Mouse (Mus musculus) frontal cortex, postnatal 10 days (tissue): ENCODE data around the gene Gnat3.

Source experiments
- DNase-seq, 2 experiments: peaks; one replicate each; pipeline ENCODE4 v3.0.0; 2022; ENCODE audit warnings: low spot score in 2 of 2, mixed read lengths in 1 of 2

Gene Gnat3

DNA sequence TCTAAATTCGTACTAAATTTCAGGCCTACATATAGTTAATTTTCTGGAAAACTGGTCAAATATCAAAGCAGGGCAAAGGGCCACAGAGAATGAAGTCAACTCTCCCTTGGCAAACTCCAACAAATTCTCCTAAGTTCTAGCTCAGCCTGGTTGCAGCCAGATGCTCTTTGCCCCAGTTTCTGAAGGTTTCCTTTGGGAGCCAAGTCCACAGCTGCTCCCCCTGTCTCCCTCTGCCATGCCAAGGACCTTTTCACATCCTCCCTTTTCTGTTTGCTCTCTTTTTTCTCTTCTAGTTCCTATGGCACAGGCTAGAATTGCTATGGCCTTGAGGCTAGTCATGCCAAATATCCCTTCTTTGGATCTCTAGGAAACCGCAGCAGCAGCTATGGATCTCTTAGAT is 43.8 kb downstream of the Gnat3 start:
- no peak for DNase-seq

DNA sequence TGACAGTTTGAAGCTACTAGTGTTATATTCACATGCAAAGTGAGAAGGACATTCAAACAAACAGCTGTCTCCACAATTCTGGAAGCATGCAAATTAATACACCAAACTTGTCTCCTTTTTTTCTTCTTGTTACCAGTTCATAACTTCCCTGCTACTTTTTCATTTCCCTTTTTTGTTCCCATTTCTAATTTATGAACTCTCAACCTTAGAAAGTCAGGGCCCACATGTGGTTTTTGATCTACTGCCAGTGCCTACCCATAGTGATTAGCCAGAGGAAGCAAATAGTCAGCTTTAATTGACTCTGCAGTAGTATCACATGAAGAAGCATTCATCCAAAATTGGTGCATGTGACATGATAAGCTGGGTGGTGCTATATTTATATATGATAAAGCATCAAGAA is 44.7 kb downstream of the Gnat3 start:
- no peak for DNase-seq

DNA sequence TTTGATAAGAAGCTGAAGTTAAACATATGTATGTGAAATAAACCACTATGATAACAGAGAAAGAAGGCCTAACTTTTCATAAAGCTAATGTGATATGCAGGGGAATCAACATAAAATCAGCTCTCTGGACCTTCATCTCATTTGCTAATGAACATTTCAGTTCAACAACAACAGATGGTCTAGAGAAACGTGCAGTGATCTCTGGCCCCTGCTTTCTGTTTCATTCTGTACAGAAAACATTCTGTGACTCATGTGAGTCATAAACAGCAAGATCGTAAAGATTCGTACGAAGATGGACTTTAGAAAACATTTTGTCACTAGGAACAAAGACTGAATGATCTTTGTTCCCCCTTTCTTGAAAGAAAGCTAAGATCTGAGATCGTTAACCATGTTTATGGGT is 48.0 kb downstream of the Gnat3 start:
- DNase-seq: no peak

DNA sequence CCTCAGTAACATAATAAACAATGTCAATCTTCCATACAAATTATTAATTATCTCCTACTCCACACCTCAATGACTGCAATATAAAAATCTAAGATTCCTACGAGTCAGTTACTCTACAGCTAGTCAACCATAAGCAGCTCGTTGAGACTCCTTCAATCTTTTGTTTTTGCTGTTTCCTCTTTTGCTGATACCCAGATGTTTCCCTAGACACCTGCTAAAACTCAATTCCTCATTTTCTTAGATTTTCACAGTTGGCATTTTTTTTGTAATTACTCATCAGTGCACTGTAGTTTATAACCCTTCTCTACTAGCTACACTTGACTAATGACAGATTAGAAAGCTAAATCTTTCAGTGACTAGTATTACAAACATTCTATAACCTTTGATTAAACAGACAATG is 50.8 kb downstream of the Gnat3 start:
- no peak for DNase-seq

DNA sequence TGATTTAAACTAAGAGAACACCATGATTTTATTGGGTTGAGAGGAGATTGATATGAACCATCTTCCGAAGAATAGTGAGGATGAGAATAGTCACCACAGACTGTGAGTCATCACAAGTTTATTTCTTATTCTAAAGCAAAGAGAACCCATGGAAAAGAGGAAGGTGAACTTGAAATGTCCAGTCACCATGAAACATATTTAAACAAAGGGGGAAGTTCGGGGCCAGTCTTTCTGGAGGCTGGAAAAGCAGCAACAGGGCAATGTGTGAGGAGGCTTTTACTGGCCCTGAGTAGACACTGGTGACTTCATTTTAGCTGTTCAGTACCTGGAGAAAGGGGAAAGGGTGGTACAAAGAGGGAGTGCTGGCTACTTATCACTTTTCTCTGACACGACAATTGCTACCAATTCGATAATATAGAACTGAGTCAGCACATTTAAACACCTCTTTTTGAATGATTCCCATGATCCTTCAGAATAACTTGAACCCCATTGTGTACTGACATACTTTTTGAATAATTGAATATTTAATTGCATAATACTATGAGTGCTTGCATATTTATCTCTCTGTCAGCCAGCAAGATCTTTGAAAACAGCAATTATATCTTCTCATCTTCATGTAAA is 52.0 kb downstream of the Gnat3 start:
- no peak for DNase-seq

DNA sequence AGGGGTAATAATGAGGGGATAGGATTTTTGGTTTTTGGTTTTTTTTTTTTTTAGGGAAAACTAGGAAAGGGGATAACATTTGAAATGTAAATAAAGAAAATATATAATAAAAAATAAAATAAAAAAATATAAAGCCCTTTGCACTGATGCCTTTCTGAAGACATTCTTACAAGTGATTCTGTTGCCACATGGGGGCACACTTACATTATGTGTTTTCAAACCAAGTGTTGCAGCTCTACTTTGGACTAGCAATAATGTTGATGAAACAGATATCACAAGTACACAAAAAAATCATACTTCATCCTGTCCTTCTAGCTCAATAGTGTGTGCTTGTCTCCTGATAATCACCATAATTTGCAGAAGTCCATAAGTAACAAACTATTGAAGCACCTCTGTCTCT is 61.0 kb downstream of the Gnat3 start:
- peak in 1 of 2 experiments; percentile 21 for DNase-seq

DNA sequence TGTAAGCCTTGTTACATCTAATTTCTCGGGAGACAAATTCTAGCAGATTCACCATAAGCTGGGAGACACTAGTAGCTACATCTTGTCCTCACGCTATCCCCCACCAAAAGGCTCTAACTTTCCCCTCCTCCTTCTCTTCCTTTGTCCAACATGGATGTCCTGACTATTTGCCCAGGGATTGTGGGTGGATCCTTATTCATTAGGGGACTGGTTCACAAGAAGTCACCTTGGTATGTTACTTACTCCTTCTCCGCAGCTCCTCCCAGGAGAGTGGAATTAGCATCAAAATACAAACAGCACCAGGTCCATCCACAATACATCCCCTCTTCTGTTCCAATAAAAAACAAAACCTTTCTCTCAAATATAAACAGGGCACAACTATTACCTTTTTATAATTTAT is 65.2 kb downstream of the Gnat3 start:
- DNase-seq: no peak

DNA sequence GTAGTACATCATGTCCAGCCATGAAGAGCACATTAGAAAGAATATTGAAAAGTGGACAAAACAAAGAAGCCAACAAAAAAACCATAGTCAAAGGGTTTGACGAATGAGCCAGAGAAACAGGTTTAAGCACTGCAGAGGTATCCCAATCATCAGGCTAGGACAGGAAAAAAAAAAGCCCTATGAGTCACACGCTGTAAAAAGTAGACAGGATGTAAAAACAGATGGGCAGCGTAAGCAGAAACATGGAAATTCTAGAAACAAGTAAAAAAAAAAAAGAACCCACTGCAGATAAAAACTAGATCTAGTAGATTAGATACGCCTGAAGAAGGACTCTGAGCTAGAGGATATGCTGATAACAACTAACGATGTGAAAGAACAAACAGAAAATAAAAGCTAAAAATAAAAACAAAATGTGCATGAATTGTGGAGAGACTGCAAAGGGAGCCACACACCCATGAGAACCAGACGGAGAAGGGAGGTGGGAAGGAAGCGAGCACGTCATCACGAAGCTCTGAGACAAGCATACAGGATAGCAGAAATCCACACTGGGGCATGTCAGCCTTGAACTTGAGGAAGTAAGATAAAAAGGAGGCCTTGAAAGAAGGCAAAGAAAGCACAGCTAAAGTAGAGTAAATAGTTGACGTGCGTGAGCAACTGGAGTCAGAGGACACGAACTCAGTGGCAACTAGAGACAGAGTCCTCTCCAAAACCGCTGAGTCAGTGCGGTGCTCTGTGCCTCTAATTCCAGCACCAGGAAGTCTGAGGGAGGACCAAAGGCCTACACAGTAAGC is 73.7 kb downstream of the Gnat3 start:
- DNase-seq: no peak

DNA sequence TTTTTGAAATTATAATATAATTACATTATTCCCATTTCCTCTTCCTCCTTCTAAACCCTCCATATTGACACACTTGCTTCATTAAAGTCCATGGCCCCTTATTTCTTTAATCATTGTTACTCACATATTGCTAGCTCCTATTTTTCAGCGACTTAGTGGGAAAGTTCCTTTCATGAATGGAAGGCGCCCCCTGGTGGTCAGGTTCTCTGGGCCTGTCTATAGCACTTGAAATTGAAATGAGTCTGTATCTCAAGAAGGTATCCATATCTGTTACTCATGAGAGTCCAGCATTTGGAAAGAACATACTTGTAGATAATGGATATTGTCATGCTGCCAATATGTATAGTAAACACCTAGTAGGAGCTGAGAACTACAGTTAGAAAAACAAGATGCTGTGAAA is 80.7 kb downstream of the Gnat3 start:
- DNase-seq: peak in 1 of 2 experiments; percentile 16

DNA sequence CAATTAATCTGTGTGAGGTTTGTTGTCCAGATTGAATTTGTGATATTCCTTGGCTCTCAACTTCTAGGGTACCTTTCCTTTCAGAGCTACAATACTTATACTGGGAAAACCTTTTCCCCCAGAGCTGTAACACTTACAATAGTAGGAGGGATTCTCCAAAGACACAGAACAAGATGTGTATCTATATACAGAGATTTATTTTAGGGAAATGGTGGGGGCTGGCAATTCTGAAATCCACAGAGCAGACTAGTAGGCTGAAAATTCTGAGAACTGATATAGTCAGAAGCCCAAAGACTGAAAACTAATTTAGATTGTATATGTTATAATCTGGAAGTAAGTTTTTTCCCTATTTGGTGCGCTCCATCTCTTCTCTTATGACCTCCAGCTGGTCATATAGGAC is 86.5 kb downstream of the Gnat3 start:
- DNase-seq: no peak

DNA sequence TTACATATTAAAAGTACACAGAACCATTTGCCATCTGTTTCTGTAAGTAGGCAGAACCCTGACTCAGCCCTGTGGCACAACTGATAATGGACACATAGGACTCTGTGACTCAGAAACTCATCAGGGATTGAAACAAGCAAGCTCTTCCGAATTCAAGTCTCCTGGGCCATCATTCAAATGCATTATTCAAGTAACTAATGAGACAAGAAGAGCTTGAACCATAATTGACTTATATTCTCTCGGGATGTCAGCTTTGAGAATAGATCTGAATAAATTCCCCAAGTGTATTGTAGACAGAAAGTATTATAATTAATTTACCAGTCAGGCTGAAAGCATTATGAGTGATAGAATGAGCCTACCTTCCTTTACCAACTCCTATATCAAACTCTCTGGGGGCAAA is 93.0 kb downstream of the Gnat3 start:
- no peak for DNase-seq
